8 mouse cellular contexts compared by ENCODE assay signal in genomic region chr8:119960531-119961104, GRCm38 (mm10). TPM values are rescaled to one million over a fixed set of nuclear protein-coding genes. Genes with fewer than 3 reads are reported as not detected.
A peak's percentile ranks its signal among the peaks of the same experiment; 100 is the strongest.
DNase-seq lines count a peak whose midpoint lies in the region; ATAC-seq lines count a peak whose summit lies in the region.

No protein-coding gene starts in this region.

- peak; percentile 36 for DNase-seq in gastrocnemius, adult 18-20 months (ENCODE audit: low spot score)
- DNase-seq in gastrocnemius, postnatal 4 days (ENCODE audit: low spot score in 2 of 2) = no peak
- peak; percentile 76 to 77 for DNase-seq in cerebellum, adult 18-20 months
- peak; percentile 27 to 44 for DNase-seq in gastrocnemius, adult 8-10 months (ENCODE audit: low spot score in 2 of 2)
- DNase-seq in left cerebral cortex, adult 11 months (ENCODE audit: low spot score) = peak; percentile 61
- no peak for DNase-seq in ovary, postnatal 10 days (ENCODE audit: low spot score)

- peak overlapping the region; percentile 34; the same call in 1 of the 2 replicates for H3K27ac ChIP-seq in neural tube, embryonic 15.5 days (replicated peaks)

- peak; percentile 64 for ATAC-seq in neural tube, embryonic 15.5 days (ENCODE audit: low FRiP score)
- no peak for ATAC-seq in erythroid progenitor cell, adult 5-6 weeks (replicated peaks; ENCODE audit: low FRiP score, poor library complexity, severe bottlenecking)

- peaks cover 5% of the 10 kb centered on the region for H3K4me1 ChIP-seq in neural tube, embryonic 15.5 days

- peaks cover 28% of the 10 kb centered on the region for H3K36me3 ChIP-seq in neural tube, embryonic 15.5 days

- no peak overlapping the region for H3K4me2 ChIP-seq in neural tube, embryonic 15.5 days

- H3K9ac ChIP-seq in neural tube, embryonic 15.5 days (replicated peaks) = no peak overlapping the region

- no peaks in the 10 kb centered on the region for H3K27me3 ChIP-seq in neural tube, embryonic 15.5 days (replicated peaks)

- no peak overlapping the region for H3K4me3 ChIP-seq in neural tube, embryonic 15.5 days (replicated peaks)

- H3K9me3 ChIP-seq in neural tube, embryonic 15.5 days (replicated peaks) = no peaks in the 10 kb centered on the region

- WGBS in neural tube, embryonic 15.5 days = 41% methylated on average over 5 of the region's 5 CpGs

RNA-seq across cellular contexts. Expression of gene Crispld2, which starts 31.6 kb away (rescaled TPM):
- 10 to 100 TPM; 11.2 to 13.1 TPM for total RNA-seq in gastrocnemius, adult 18-20 months (2021)
- 1 to 10 TPM; 1.3 to 3.0 TPM for total RNA-seq in gastrocnemius, postnatal 4 days (2021)
- 10 to 100 TPM in 1 of 4 experiments, 1 to 10 TPM in 3; 5.3 to 13.6 (median 8.1) TPM for total RNA-seq in gastrocnemius, adult 8-10 months (2022)
- 2.6 and 5.8 TPM in 2 replicates for polyA plus RNA-seq in neural tube, embryonic 15.5 days (2015; fragmentation: Nextera tagmentation; extraction: Ambion mirVana)
- 2.2 and 4.6 TPM in 2 replicates for total RNA-seq in erythroid progenitor cell, adult 5-6 weeks (2015; ENCODE audit: low replicate concordance)
- total RNA-seq in erythroid progenitor cell, adult 5-6 weeks (2017; ENCODE audit: low replicate concordance) = 1.9 and 2.1 TPM in 2 replicates

RNA-seq across cellular contexts. Expression of gene Gm20388, which starts 50.0 kb away (rescaled TPM):
- 10 to 100 TPM; 10.5 to 12.3 TPM for total RNA-seq in gastrocnemius, adult 18-20 months (2021)
- total RNA-seq in gastrocnemius, postnatal 4 days (2021) = 10 to 100 TPM; 12.8 to 22.8 TPM
- 10 to 100 TPM in 1 of 4 experiments, 1 to 10 TPM in 2, not detected in 1; 4.4 to 20.0 (median 7.9) TPM for total RNA-seq in gastrocnemius, adult 8-10 months (2022)
- 3.5 TPM in 1 of 2 replicates, not detected in the other for polyA plus RNA-seq in neural tube, embryonic 15.5 days (2015; fragmentation: Nextera tagmentation; extraction: Ambion mirVana)
- 4.2 and 5.0 TPM in 2 replicates for total RNA-seq in erythroid progenitor cell, adult 5-6 weeks (2015; ENCODE audit: low replicate concordance)
- total RNA-seq in erythroid progenitor cell, adult 5-6 weeks (2017; ENCODE audit: low replicate concordance) = 7.4 TPM in 1 of 2 replicates, not detected in the other

RNA-seq across cellular contexts. Expression of gene Usp10, which starts 50.5 kb away (rescaled TPM):
- 10 to 100 TPM; 62.1 to 62.7 TPM for total RNA-seq in gastrocnemius, adult 18-20 months (2021)
- total RNA-seq in gastrocnemius, postnatal 4 days (2021) = 10 to 100 TPM; 70.5 to 75.0 TPM
- total RNA-seq in gastrocnemius, adult 8-10 months (2022) = 10 to 100 TPM; 50.6 to 55.9 (median 53.1) TPM
- 121 and 127 TPM in 2 replicates for polyA plus RNA-seq in neural tube, embryonic 15.5 days (2015; fragmentation: Nextera tagmentation; extraction: Ambion mirVana)
- 47.8 and 119 TPM in 2 replicates for total RNA-seq in erythroid progenitor cell, adult 5-6 weeks (2015; ENCODE audit: low replicate concordance)
- 77.7 and 112 TPM in 2 replicates for total RNA-seq in erythroid progenitor cell, adult 5-6 weeks (2017; ENCODE audit: low replicate concordance)

Comparison
In these comparisons a context has a peak if more than half of its experiments do, and no peak if none do; other contexts are left out.
1. DNase-seq: peak in gastrocnemius, adult 18-20 months (single experiment), cerebellum, adult 18-20 months (2 of 2), gastrocnemius, adult 8-10 months (2 of 2) and left cerebral cortex, adult 11 months (single experiment); none in gastrocnemius, postnatal 4 days (0 of 2) and ovary, postnatal 10 days (single experiment).